Mouse (Mus musculus): Measurements from ENCODE around the gene Ankrd11. TPM values are rescaled to one million over a fixed set of nuclear protein-coding genes. Genes with fewer than 3 reads are reported as not detected.

Gene Ankrd11
- total RNA-seq, 2 experiments from 2014 or later: 146 to 151 TPM

DNA sequence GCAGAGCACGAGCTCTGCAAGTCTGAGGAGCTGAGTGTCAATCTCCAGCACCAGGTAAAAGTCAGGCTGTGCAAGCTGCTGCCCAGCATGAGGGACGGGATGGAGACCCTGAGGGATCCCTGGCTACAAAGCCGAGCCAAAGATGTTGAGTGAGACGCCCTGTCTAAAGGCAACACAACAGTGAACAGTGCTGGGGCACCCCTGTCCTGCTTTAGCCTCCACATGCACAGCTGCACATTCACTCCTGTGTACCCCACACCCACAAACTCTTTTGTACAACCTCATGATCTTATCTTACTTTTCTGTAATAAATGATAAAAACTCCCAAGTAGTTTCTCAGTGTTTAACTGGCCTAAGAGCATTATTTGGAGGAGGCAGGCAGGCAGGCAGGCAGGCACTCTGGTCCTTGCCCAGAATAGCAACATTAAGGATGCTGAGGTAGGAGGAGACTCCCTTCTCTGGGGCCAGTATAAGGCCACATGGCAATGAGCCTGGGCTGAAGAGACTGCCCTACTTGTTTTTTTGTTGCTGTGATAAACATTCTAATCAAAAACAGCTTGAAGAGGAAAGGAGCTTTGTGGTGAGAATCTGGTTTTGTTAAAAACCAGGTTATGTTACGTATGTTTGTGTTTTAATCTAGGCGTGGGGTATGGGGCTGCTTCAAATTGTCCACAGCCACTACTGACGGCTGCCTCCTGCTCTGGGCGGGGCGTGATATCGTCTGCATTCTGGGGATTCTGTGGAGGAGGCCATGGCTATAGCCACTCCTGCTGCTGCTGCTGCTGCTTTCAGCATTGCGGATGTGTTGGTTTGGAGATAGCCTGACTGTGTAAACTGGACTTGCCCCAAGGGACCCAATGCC lies 124.3 kb downstream of the Ankrd11 start:
- intact Hi-C loops (cut with DNase I): no loop called here
- DNase-seq (ENCODE audit: low spot score in 2 of 2): no peak

DNA sequence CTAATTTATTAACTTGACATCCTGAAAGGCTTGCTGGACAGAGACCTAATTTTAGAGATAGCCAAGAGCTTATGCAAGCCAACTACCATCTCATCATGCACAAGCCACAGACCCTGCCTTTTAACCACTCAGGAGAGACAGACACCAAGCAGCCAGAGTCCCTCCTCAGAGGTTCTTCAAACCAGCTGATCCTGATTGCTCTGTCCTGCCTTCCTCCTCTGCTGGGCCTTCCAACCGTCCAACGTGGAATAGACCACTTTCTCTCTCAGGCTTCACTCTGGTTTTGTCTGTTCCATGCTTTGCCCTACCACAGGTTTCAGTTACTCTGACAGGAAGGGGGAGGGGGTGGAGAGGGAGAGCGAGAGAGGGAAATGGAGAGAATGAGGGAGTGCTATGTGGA lies 125.3 kb downstream of the Ankrd11 start:
- no peak for DNase-seq (ENCODE audit: low spot score in 2 of 2)
- intact Hi-C loops (cut with DNase I): no loop called here

DNA sequence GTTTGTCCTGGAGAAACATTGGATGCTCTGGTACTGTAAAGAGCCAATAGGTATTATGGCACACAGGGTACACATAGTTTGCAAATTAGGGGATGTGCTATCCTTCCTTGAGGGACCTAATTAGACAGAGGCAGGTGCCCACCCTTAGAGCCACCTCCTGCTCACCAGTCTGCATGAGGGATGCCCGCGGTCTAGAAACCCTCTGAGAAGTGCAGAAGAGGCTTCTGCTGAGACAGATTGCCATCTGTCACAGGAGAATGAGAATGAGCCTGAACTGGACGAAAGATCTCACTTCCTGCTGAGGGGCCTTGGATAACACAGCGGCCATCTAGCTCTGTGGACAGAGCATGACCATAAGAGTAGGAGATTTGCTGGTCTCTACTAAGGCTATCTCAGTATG lies 129.2 kb downstream of the Ankrd11 start:
- DNase-seq (ENCODE audit: low spot score in 2 of 2): no peak
- intact Hi-C loops (cut with DNase I): no loop called here

- DNase-seq (ENCODE audit: low spot score in 2 of 2): no peak
- intact Hi-C loops (cut with DNase I): no loop called here
Observed at GRCm38 (mm10) chr8:122912150-122912549, 129.9 kb downstream of the Ankrd11 start.

DNA sequence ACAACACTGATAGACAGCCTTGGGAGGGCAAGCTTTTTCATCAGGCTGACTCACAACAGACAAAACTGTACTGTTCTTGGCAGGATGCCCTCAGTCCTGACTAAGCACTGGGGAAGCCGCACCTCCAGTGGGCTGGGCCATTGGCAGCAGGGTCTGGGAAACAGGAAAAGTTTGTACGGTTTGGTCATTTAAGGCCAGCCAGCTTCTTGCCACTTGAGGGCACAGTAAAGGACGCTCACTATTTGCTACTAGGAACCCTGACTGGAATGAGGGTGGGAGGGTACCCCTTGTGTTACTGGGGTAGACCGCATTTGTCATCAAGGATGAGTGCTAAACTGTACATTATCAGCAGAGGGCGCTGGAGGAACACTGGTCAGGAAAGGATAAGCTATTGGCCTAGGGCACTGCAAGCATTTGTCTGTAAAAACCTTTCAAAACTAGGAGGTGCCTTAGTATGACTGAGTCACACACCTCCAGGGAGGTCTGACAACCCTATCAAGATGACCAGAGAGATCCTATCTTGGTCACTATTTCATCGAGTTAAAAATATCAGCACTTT lies 135.5 kb downstream of the Ankrd11 start:
- DNase-seq (ENCODE audit: low spot score in 2 of 2): peak; percentile 92 to 93

GRCm38 (mm10) chr8:122905346-122905745 lies 136.7 kb downstream of the Ankrd11 start:
- no peak for DNase-seq (ENCODE audit: low spot score in 2 of 2)
- intact Hi-C loops (cut with DNase I): loop anchor here (5.0 kb wide), 1 partner anchor 197 kb away; the partner anchor contains the start of gene Rpl13

More for the DNA sequence above, 135.5 kb downstream of the Ankrd11 start:
- intact Hi-C loops (cut with DNase I): loop anchor here (2.0 to 5.0 kb wide), 2 partner anchors 134 to 196 kb away; partner anchors contain the start of gene Rpl13

GRCm38 (mm10) chr8:122904496-122904895 lies 137.6 kb downstream of the Ankrd11 start:
- DNase-seq (ENCODE audit: low spot score in 2 of 2): no peak
- intact Hi-C loops (cut with DNase I): no loop called here

DNA sequence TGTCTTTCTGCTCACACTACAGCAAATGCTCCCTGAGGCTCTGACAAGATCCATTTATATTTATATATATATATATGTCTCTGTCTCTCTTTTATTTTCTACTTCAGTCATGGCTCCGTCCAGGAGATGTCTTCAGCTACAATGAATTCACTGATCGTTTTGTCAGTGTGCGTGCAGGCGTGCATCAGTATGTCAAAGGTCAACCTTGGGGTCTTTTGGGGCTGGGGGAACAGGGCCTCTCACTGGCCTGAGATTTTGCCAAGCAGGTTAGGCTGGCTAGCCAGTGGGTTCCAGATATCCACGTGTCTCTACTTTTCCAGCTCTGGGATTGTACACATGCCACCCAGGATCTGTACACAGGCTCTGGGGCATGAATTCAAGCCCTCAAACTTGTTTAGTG lies 139.1 kb downstream of the Ankrd11 start:
- intact Hi-C loops (cut with DNase I): no loop called here
- DNase-seq (ENCODE audit: low spot score in 2 of 2): no peak

GRCm38 (mm10) chr8:122902581-122902980 lies 139.5 kb downstream of the Ankrd11 start:
- no peak for DNase-seq (ENCODE audit: low spot score in 2 of 2)
- intact Hi-C loops (cut with DNase I): no loop called here

GRCm38 (mm10) chr8:122901892-122902515 lies 140.1 kb downstream of the Ankrd11 start:
- intact Hi-C loops (cut with DNase I): no loop called here
- DNase-seq (ENCODE audit: low spot score in 2 of 2): no peak

DNA sequence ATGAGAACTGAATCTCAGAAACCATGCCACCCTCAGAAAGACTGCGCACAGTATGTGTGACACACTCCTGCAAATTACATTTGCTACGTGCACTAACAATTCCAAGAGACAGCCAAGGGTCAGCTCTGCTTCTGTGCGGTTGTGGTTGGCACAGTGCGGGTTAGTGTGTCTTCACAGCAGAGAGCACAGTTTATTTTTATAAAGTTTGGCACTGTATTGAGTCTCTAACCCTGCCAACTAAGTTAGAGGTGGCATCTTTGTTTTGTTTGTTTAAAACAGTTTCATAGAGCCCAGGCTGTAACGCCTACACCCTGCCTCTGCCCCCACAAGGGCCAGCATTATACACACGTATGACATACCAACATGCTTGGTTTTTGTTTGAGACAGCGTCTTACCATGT lies 140.6 kb downstream of the Ankrd11 start:
- no peak for DNase-seq (ENCODE audit: low spot score in 2 of 2)
- intact Hi-C loops (cut with DNase I): no loop called here

DNA sequence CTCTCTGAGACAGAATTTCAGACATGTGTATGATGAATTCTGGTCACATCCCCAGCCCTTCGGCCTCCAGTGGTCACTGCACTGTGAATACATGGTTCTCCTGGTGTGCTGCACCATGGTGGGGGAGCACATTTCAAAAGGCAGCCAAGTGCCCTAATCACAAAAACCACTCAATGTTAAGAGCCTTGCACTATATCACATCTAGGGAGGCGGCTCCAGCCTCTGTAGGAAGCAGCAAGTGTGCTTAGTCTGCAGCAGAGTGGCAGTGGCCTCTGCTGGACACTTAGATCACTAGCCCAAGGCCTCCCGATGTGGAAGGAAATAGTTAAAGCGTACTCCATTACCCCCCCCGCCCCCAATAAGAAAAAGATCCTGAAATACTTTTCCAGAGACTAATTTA lies 143.0 kb downstream of the Ankrd11 start:
- no peak for DNase-seq (ENCODE audit: low spot score in 2 of 2)
- intact Hi-C loops (cut with DNase I): loop anchor here (10.0 kb wide), 1 partner anchor 306 kb away; no protein-coding TSS in a partner anchor

DNA sequence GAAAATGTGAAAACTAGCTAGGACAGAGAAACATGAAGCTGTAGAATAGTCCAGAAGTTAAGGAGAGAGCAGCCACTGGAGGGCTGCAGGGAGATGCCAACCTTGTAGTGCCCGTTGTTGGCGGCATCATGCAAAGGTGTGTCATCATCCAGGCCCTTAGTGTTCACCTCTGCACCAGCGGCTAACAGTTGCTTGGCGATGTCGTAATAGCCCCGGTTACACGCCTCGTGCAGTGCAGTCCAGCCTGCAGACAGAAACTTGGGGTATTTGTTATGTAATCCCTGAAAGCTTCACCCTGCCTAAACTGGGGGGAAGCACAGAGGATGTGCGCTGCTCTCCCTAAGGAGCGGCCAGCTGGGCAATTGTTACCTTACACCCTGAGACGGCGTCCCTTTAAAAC lies 143.6 kb downstream of the Ankrd11 start:
- intact Hi-C loops (cut with DNase I): loop anchor here (10.0 kb wide), 1 partner anchor 306 kb away; no protein-coding TSS in a partner anchor
- DNase-seq (ENCODE audit: low spot score in 2 of 2): no peak

- no peak for DNase-seq (ENCODE audit: low spot score in 2 of 2)
- intact Hi-C loops (cut with DNase I): loop anchor here (10.0 kb wide), 1 partner anchor 307 kb away; no protein-coding TSS in a partner anchor
Observed at GRCm38 (mm10) chr8:122898018-122898417, 144.1 kb downstream of the Ankrd11 start.

DNA sequence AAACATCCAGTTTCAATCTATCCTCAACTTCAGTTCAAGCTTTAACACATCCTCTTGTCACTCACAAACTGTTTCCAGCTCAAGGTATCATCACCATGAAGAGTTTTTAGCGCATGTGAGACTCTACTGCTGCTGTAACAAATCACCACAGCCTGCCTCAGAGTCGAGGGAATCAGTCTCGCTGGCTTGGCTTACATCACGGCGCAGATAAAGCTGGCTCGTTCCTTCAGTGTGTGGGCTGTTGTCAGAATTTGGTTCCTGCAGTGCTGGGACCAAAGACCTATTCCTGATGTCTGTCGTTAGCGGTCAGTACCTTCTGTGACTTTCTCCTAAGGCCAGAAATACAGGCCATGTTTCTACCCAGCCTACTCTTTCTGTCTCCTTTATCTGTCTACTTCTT lies 144.9 kb downstream of the Ankrd11 start:
- intact Hi-C loops (cut with DNase I): loop anchor here (10.0 kb wide), 1 partner anchor 308 kb away; no protein-coding TSS in a partner anchor
- no peak for DNase-seq (ENCODE audit: low spot score in 2 of 2)

- intact Hi-C loops (cut with DNase I): loop anchor here (10.0 kb wide), 1 partner anchor 308 kb away; no protein-coding TSS in a partner anchor
Observed at GRCm38 (mm10) chr8:122896317-122896716, 145.8 kb downstream of the Ankrd11 start.

DNA sequence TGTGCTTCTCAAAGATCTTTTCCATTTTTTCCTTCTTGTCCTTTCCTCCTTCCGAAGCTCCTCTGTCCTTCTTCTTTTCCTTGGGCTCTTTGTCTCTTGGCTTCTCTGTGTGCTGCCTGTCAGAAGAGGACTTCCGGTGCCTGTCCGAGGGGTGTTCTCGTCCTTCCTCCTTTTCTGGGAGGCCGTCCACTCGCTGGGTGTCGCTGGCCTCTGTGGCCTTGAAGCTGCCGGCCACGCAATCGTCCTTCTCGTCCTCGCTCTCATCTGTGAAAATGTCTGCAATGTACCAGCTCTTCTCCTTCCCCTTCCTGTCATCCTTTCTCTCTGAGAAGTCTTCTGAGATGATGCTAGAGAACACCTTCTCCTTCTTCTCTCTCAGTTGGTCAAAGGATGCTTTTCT lies 148.6 kb downstream of the Ankrd11 start:
- intact Hi-C loops (cut with DNase I): loop anchor here (10.0 kb wide), 1 partner anchor 311 kb away; no protein-coding TSS in a partner anchor

More at GRCm38 (mm10) chr8:122896317-122896716, 145.8 kb downstream of the Ankrd11 start:
- no peak for DNase-seq (ENCODE audit: low spot score in 2 of 2)

DNA sequence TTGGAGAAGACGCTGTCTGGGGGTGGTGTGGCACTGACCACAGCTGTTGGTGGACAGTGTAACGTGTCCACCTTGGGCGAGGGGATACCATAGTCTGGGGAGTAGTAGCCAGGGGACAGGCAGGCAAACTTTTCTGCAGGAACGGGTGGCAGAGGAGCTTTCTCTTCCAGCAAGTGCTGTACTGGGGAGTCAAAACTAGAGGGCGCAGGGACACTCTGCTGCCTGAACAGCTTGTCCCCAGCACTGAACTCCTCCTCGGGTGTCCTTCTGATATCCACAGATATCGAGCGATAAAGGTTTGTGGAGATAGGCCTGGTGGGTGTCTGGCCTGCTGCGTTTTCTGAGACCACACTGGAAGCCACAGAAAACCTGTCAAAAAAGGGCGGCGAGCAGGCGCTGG lies 150.6 kb downstream of the Ankrd11 start:
- intact Hi-C loops (cut with DNase I): loop anchor here (10.0 kb wide), 1 partner anchor 313 kb away; no protein-coding TSS in a partner anchor
- DNase-seq (ENCODE audit: low spot score in 2 of 2): no peak

More for the DNA sequence above, 148.6 kb downstream of the Ankrd11 start:
- DNase-seq (ENCODE audit: low spot score in 2 of 2): no peak

DNA sequence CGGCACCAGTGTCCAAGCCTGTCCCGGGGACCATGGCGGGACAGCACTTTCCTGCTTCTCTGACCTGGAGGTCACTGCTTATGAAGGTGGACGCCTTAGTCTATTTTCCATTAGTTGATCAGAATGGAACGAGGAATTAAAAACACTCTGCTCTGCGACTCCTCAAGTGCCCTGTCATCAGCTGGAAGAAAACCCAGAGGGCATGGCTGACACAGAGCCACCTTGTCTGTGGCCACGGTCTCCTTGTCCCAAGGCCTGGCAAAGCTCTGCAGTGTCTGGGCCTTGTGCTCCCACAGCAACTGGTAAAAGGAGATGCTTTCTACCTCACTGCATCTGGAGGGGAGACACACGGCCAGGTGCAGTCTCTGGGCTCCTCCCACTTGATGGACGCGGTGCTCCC lies 158.4 kb downstream of the Ankrd11 start:
- intact Hi-C loops (cut with DNase I): no loop called here
- DNase-seq (ENCODE audit: low spot score in 2 of 2): no peak

DNA sequence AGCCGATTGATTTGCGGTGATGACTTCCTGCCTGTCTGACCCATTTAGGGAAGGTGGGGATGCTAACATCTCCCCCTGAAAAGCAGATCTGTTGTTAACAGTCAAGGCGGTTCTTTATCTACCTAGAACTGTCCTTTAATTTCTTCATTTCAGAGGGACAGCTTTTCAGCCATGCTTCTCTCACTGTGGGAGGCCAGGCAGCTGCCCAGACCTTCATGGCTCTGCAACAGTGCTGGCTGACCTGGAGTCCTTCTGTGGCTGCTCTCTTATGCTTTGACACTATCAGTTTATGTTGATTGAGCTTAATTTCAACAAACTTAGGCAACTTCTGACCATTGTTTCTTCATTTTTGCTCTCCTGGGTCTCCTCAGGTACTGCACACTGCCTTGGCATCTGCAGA lies 161.8 kb downstream of the Ankrd11 start:
- no peak for DNase-seq (ENCODE audit: low spot score in 2 of 2)
- intact Hi-C loops (cut with DNase I): no loop called here
